Mouse (Mus musculus) heart, embryonic 11.5 days (tissue): ENCODE measurements at regions not wholly inside any gene's neighbourhood (a gene's known extent, or its start where the extent isn't known, plus 50 kb on each side); places are given as distances from the start of the nearest gene placed in this dataset.

ENCODE experiments used
- ATAC-seq: fragments of 200-750 bp; cut with Nextera tagmentation; replicated peaks from 2 replicates; pipeline ENCODE4 v1.8.0; 2017; ENCODE audit warnings: moderate library complexity; ENCODE audit not compliant: insufficient number of reproducible peaks, low FRiP score, low TSS enrichment
- H3K27ac ChIP-seq: fragments of 300-500 bp; sonication (generic); 2 replicates; pipeline ENCODE4 v1.5.1; 2014; ENCODE audit warnings: mild to moderate bottlenecking, low read depth, low read length
- H3K27me3 ChIP-seq: fragments of 300-500 bp; sonication (generic); 2 replicates; pipeline ENCODE4 v1.6.1; 2014; ENCODE audit warnings: mild to moderate bottlenecking, low read length, mixed read lengths; ENCODE audit not compliant: control insufficient read depth, insufficient read depth
- H3K36me3 ChIP-seq: fragments of 300-500 bp; sonication (generic); 2 replicates; pipeline ENCODE4 v1.6.1; 2014; ENCODE audit warnings: mild to moderate bottlenecking, low read length, moderate library complexity, mixed read lengths; ENCODE audit not compliant: control insufficient read depth, insufficient read depth
- H3K4me1 ChIP-seq: fragments of 300-500 bp; sonication (generic); 2 replicates; pipeline ENCODE4 v1.6.1; 2014; ENCODE audit warnings: low read length; ENCODE audit not compliant: control insufficient read depth, insufficient read depth
- H3K4me2 ChIP-seq: fragments of 300-500 bp; sonication (generic); 2 replicates; pipeline ENCODE4 v1.6.1; 2014; ENCODE audit warnings: mild to moderate bottlenecking, moderate library complexity
- H3K4me3 ChIP-seq: fragments of 300-500 bp; sonication (generic); 2 replicates; pipeline ENCODE4 v1.5.1; 2014; ENCODE audit warnings: low read depth, low read length
- H3K9ac ChIP-seq: fragments of 300-500 bp; sonication (generic); 2 replicates; pipeline ENCODE4 v1.6.1; 2014; ENCODE audit warnings: mild to moderate bottlenecking, low read depth, low read length, moderate library complexity
- H3K9me3 ChIP-seq: fragments of 300-500 bp; sonication (generic); replicated peaks from 2 replicates; pipeline ENCODE4 v1.6.1; 2016; ENCODE audit warnings: low read length; ENCODE audit not compliant: control insufficient read depth
- WGBS: fragments of 180-500 bp; shearing (Covaris S2); extraction: QIAGEN DNeasy Blood & Tissue Kit; methylation state at CpG from one replicate; pipeline ENCODE4 v1.1.7; 2014; ENCODE audit not compliant: insufficient replicate concordance; 5-methylcytosine and 5-hydroxymethylcytosine counted together

- no peaks in the 10 kb centered on the region for H3K36me3 ChIP-seq
- WGBS, result 83% methylated on average over 6 of the region's 6 CpGs
- no peak for ATAC-seq
- no peaks in the 10 kb centered on the region for H3K27me3 ChIP-seq
- no peaks in the 10 kb centered on the region for H3K4me1 ChIP-seq
- H3K4me2 ChIP-seq, result no peak overlapping the region
- no peak overlapping the region for H3K4me3 ChIP-seq
- H3K27ac ChIP-seq, result no peak overlapping the region
- H3K9me3 ChIP-seq, result no peaks in the 10 kb centered on the region
- H3K9ac ChIP-seq, result no peak overlapping the region
Observed at GRCm38 (mm10) chr3:115612859-115613258, 102.0 kb downstream of the S1pr1 start.

- no peak overlapping the region for H3K9ac ChIP-seq
- H3K36me3 ChIP-seq, result no peaks in the 10 kb centered on the region
- no peak for ATAC-seq
- H3K27me3 ChIP-seq, result no peaks in the 10 kb centered on the region
- no peaks in the 10 kb centered on the region for H3K4me1 ChIP-seq
- H3K4me2 ChIP-seq, result no peak overlapping the region
- no peaks in the 10 kb centered on the region for H3K9me3 ChIP-seq
- no peak overlapping the region for H3K4me3 ChIP-seq
- H3K27ac ChIP-seq, result no peak overlapping the region
- 75% methylated on average over 5 of the region's 5 CpGs for WGBS
Observed at GRCm38 (mm10) chr3:115608087-115608486, 106.8 kb downstream of the S1pr1 start.

- H3K27me3 ChIP-seq, result no peaks in the 10 kb centered on the region
- H3K4me1 ChIP-seq, result no peaks in the 10 kb centered on the region
- no peak for ATAC-seq
- H3K27ac ChIP-seq, result no peak overlapping the region
- H3K4me2 ChIP-seq, result no peak overlapping the region
- no peaks in the 10 kb centered on the region for H3K9me3 ChIP-seq
- no peak overlapping the region for H3K4me3 ChIP-seq
- WGBS, result 72% methylated on average over 5 of the region's 5 CpGs
- H3K9ac ChIP-seq, result no peak overlapping the region
- H3K36me3 ChIP-seq, result no peaks in the 10 kb centered on the region
Observed at GRCm38 (mm10) chr3:115604734-115605279, 110.1 kb downstream of the S1pr1 start.

GRCm38 (mm10) chr3:115604267-115604666, 110.6 kb downstream of the S1pr1 start:
- H3K9ac ChIP-seq, result no peak overlapping the region
- H3K4me1 ChIP-seq, result no peaks in the 10 kb centered on the region
- H3K9me3 ChIP-seq, result no peaks in the 10 kb centered on the region
- no peak overlapping the region for H3K4me2 ChIP-seq
- H3K4me3 ChIP-seq, result no peak overlapping the region
- ATAC-seq, result no peak
- WGBS, result 78% methylated on average over 7 of the region's 7 CpGs
- H3K27ac ChIP-seq, result no peak overlapping the region
- no peaks in the 10 kb centered on the region for H3K27me3 ChIP-seq
- H3K36me3 ChIP-seq, result no peaks in the 10 kb centered on the region

GRCm38 (mm10) chr3:115603803-115604202, 111.1 kb downstream of the S1pr1 start:
- H3K9ac ChIP-seq, result no peak overlapping the region
- H3K27me3 ChIP-seq, result no peaks in the 10 kb centered on the region
- H3K4me2 ChIP-seq, result no peak overlapping the region
- H3K9me3 ChIP-seq, result no peaks in the 10 kb centered on the region
- H3K27ac ChIP-seq, result no peak overlapping the region
- H3K4me1 ChIP-seq, result no peaks in the 10 kb centered on the region
- WGBS, result 67% methylated on average over 3 of the region's 3 CpGs
- ATAC-seq, result no peak
- no peak overlapping the region for H3K4me3 ChIP-seq
- no peaks in the 10 kb centered on the region for H3K36me3 ChIP-seq

GRCm38 (mm10) chr3:115599281-115599680, 115.6 kb downstream of the S1pr1 start:
- H3K27me3 ChIP-seq, result no peaks in the 10 kb centered on the region
- ATAC-seq, result no peak
- H3K4me1 ChIP-seq, result no peaks in the 10 kb centered on the region
- no peak overlapping the region for H3K4me3 ChIP-seq
- no peaks in the 10 kb centered on the region for H3K9me3 ChIP-seq
- H3K36me3 ChIP-seq, result no peaks in the 10 kb centered on the region
- 83% methylated on average over 2 of the region's 2 CpGs for WGBS
- H3K9ac ChIP-seq, result no peak overlapping the region
- no peak overlapping the region for H3K4me2 ChIP-seq
- no peak overlapping the region for H3K27ac ChIP-seq

- WGBS, result 25% methylated on average over 6 of the region's 6 CpGs
- Histone ChIP-seq H3K9me3 (no peaks in the 10 kb centered on the region), H3K4me2 (no peak overlapping the region), H3K36me3 (no peaks in the 10 kb centered on the region), H3K27ac (no peak overlapping the region), H3K4me3 (no peak overlapping the region), H3K27me3 (no peaks in the 10 kb centered on the region), H3K4me1 (no peaks in the 10 kb centered on the region), H3K9ac (no peak overlapping the region)
- 0 out of 2 replicates have a peak, but pooled peaks have one; percentile 18 for ATAC-seq
Observed at GRCm38 (mm10) chr3:115596523-115596922, 118.3 kb downstream of the S1pr1 start.

GRCm38 (mm10) chr3:115590716-115591115, 124.2 kb downstream of the S1pr1 start:
- Histone ChIP-seq H3K27me3 (no peaks in the 10 kb centered on the region), H3K9ac (no peak overlapping the region), H3K27ac (no peak overlapping the region), H3K4me2 (no peak overlapping the region), H3K36me3 (no peaks in the 10 kb centered on the region), H3K4me1 (no peaks in the 10 kb centered on the region), H3K4me3 (no peak overlapping the region), H3K9me3 (no peaks in the 10 kb centered on the region)
- no peak for ATAC-seq
- 76% methylated on average over 5 of the region's 5 CpGs for WGBS

- no peaks in the 10 kb centered on the region for H3K36me3 ChIP-seq
- H3K4me3 ChIP-seq, result no peak overlapping the region
- no peak overlapping the region for H3K9ac ChIP-seq
- no peak for ATAC-seq
- no peaks in the 10 kb centered on the region for H3K9me3 ChIP-seq
- H3K27ac ChIP-seq, result no peak overlapping the region
- 85% methylated on average over 2 of the region's 2 CpGs for WGBS
- H3K4me2 ChIP-seq, result no peak overlapping the region
- no peaks in the 10 kb centered on the region for H3K27me3 ChIP-seq
- no peaks in the 10 kb centered on the region for H3K4me1 ChIP-seq
Observed at GRCm38 (mm10) chr3:115588585-115588984, 126.3 kb downstream of the S1pr1 start.
